In genomic region chr2:166806173-166806705, GRCm38 (mm10) we compare ENCODE assay signal across 1 mouse cellular context.
TF ChIP-seq lines count a peak whose summit lies in the region.

No protein-coding gene starts in this region.

TF ChIP-seq in MEL, 35 proteins besides CTCF, POLR2A, EP300 and RAD21 (continued from another document):
- TF ChIP-seq RCOR1 (IDR thresholded peaks at IDR 0.05; ENCODE audit: low read depth, low read length), result no peak
- no peak for TF ChIP-seq GATA1 (IDR thresholded peaks at IDR 0.05; ENCODE audit: low read depth, low read length)
- TF ChIP-seq MAZ (IDR thresholded peaks at IDR 0.05; ENCODE audit: low read depth, low read length), result no peak
- TF ChIP-seq NELFE (IDR thresholded peaks at IDR 0.05; ENCODE audit: low read depth, low read length), result no peak
- peak; percentile 69 for TF ChIP-seq SIN3A (IDR thresholded peaks at IDR 0.05; ENCODE audit: low read length)
- TF ChIP-seq BHLHE40 (IDR thresholded peaks at IDR 0.05; ENCODE audit: borderline replicate concordance, low read depth, low read length), result no peak
- TF ChIP-seq NRF1 (IDR thresholded peaks at IDR 0.05; ENCODE audit: insufficient read depth, low read depth, low read length, poor library complexity, severe bottlenecking), result no peak
- TF ChIP-seq TCF12 (IDR thresholded peaks at IDR 0.05; ENCODE audit: low read depth, low read length), result no peak
